Mouse (Mus musculus) spleen, adult 2 months (tissue): ENCODE measurements around the gene Mgat2.

Experiments
- CTCF ChIP-seq: fragments of 200-500 bp; IDR thresholded peaks from 2 replicates; pipeline ENCODE4 v1.5.1; 2011; ENCODE audit warnings: mild to moderate bottlenecking, inconsistent platforms; ENCODE audit not compliant: insufficient read depth, insufficient read length, insufficient replicate concordance; ENCODE audit errors: extremely low read depth
- POLR2A ChIP-seq: fragments of 200-500 bp; IDR thresholded peaks from 2 replicates; pipeline ENCODE4 v1.6.1; 2011; ENCODE audit warnings: low read depth, low read length, inconsistent platforms

GRCm38 (mm10) chr12:69211057-69211456, 27.1 kb downstream of the Mgat2 start:
- TF ChIP-seq CTCF (no peak), POLR2A (no peak)
